Mouse (Mus musculus) ES-E14 (cell line): ENCODE measurements around the gene Abr.

Source experiments
- CHD2 ChIP-seq: IDR thresholded peaks from 2 replicates; pipeline ENCODE4 v1.6.1; 2014; ENCODE audit warnings: mild to moderate bottlenecking, low read depth, low read length, inconsistent platforms
- ZC3H11A ChIP-seq: IDR thresholded peaks from 2 replicates; pipeline ENCODE4 v1.6.1; 2012; ENCODE audit warnings: low read depth, mild to moderate bottlenecking, inconsistent platforms, low read length, borderline replicate concordance

GRCm38 (mm10) chr11:76505106-76505505 is 117.0 kb downstream of the Abr start:
- TF ChIP-seq CHD2 (no peak), ZC3H11A (no peak)
